Mouse (Mus musculus) brain, embryonic 18.5 days (tissue): Measurements from ENCODE around the gene H2afj.

ENCODE experiments used
- DNase-seq: peaks from one replicate; pipeline ENCODE4 v3.0.0-alpha.2; 2012; ENCODE audit warnings: low read depth, low spot score

H2afj gene

GRCm38 (mm10) chr6:136847267-136847666 is 39.2 kb downstream of the H2afj start:
- no peak for DNase-seq

- DNase-seq = no peak
These were observed 39.7 kb downstream of the H2afj start for GRCm38 (mm10) chr6:136847790-136848189.

GRCm38 (mm10) chr6:136848399-136848798 is 40.4 kb downstream of the H2afj start:
- DNase-seq = no peak

GRCm38 (mm10) chr6:136848971-136849370 is 40.9 kb downstream of the H2afj start:
- DNase-seq = no peak

- no peak for DNase-seq
These were observed 42.2 kb downstream of the H2afj start for GRCm38 (mm10) chr6:136850267-136850666.

DNA sequence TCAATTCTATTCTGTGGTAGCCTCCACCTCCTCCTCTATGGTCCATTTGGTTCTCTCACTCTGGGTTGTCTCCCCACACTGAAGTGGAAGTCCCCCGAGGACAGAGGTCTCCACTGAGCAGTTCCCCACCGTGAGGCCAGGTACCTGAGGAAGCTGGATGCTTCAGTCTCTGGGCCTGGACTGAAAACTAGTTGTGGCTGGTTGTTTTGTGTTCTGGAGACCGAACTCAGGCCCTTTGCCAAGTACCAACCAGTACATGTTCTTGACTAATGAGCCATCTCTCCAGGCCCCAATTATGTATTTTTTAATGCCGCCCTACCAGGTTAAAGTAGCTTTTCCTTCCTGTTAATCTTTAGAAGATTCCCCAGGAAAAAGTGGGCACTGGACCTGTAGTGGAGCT is 44.3 kb downstream of the H2afj start:
- DNase-seq = no peak

DNA sequence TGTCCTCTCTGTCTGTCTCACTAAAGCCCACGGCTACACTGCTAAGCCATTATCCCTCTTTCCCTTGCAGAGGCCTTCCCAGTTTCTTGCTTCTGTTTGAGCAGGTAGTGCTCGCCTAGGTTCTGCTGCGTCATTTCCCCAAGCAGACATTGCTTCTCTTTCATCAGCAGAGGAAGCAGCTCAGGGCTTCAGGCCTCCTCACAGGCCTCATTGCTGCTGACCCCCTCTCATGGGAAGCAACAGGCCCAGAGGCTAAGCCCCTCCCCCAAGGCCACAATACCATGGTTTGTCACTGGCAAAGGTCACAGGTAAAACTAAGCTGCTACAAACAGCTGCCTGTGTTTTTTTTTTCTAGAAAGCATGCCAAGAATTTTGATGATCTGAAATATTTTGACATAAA is 44.7 kb downstream of the H2afj start:
- no peak for DNase-seq

GRCm38 (mm10) chr6:136854361-136854781 is 46.3 kb downstream of the H2afj start:
- no peak for DNase-seq

DNA sequence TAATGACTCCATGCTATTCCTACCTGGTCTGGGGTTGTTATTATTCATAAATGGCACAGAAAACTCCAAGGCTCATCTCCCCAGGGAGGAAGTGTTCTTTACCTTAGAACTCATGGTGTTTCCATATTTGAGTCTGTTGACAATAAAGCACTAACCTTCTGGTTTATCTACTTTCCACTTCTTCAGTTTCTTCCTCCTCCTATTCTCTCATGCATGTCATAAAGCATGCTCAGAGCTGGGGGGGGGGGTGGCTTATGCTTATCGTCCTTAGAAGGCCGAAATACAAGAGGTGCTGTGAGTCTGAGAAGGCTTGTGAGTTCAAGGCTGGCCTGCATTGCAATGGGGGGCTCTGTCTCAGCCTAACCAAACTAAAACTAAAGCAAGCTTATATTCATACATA is 47.1 kb downstream of the H2afj start:
- no peak for DNase-seq

- DNase-seq = no peak
These were observed 48.1 kb downstream of the H2afj start for GRCm38 (mm10) chr6:136856071-136856636.

DNA sequence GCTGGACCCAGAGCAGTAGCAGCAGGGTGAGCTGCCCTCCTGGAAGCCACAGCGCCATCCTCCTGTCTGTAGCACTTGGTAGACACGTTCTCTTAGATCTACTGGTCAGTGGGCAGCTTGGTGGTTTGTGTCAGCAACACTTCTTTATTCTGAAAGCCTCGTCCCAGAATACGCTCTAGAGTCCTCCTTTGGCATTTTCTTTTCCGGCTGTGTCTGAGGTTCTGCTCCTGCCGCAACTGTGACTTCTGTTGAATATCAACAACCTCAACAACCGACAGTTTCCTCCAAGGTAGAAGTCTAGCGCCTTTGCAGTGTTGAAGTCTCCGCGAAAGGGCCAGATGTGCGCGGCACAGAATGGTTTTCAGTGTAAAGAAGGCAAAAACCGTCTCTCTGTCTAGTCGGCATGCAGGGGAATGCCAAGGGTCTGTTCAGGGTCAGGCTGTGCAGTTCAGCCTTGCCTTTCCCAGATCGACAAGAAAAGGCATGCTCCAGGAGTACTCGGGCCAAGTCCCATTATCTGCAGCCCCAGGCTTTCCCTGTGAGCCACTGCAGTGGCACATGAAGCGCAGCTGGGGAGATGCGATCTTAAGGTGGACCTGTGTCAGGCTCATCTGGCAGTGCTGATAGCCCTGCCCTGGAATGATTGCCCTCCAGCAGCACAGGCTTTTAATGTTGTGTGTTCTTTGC is 49.3 kb downstream of the H2afj start, which contains the start of gene Art4:
Gene Art4, minus strand, starts transcription at position 548 of the 687 bp plus-strand sequence.
- DNase-seq = no peak

DNA sequence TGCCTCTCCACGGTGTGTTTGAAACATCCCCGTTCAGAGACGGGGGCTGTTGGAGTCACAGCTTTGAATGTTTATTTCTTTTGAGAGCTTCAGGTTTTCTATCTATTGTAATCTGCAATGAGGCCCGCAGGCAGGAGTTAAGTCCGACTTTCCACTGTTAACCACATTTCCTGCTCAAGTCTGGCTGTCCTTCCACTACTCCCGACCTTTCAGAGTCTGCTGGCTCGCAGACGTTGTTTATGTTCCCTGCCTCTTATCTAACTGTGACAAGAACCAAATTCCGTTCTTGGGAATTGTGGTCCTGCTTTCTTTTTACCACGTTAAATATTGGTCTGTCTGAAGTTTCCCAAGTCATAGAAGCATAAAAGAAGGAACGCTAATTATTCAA is 49.8 kb downstream of the H2afj start:
- DNase-seq = no peak

GRCm38 (mm10) chr6:136858420-136858819 is 50.4 kb downstream of the H2afj start:
- no peak for DNase-seq
